Mouse (Mus musculus) brain, embryonic 14.5 days (tissue): ENCODE measurements at regions not wholly inside any gene's neighbourhood (a gene's known extent, or its start where the extent isn't known, plus 50 kb on each side); places are given as distances from the start of the nearest gene placed in this dataset.

Source experiments
- CTCF ChIP-seq: fragments of 200-500 bp; IDR thresholded peaks from 2 replicates; pipeline ENCODE4 v1.5.1; 2012; ENCODE audit warnings: inconsistent platforms, mild to moderate bottlenecking, moderate library complexity, borderline replicate concordance; ENCODE audit not compliant: insufficient read depth, insufficient read length; ENCODE audit errors: extremely low read depth
- POLR2A ChIP-seq: fragments of 200-500 bp; IDR thresholded peaks from 2 replicates; pipeline ENCODE4 v1.6.1; 2012; ENCODE audit warnings: mild to moderate bottlenecking, inconsistent platforms, borderline replicate concordance; ENCODE audit not compliant: poor library complexity, insufficient read depth, insufficient read length, severe bottlenecking; ENCODE audit errors: extremely low read depth

DNA sequence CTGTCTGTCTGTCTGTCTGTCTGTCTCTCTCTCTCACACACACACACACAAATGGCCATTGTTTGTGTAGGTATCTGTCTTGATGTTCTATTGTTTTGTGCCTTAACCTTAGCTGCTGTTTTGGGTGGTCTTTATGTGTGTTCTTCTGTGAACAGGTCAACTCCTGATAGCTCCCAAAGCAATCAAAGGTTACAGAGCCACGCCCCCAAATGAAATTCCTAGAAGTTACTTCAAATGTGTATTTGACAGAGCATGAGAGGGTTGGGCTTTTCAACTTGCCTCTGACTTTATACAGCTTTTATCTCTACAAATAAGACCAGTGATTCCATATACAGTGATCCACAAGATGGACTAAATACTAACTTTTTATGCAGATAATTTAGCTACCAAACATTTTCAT is 217.8 kb upstream of the Ubash3b start:
- TF ChIP-seq CTCF (no peak), POLR2A (no peak)
